Mouse (Mus musculus) heart, embryonic 11.5 days (tissue): ENCODE data around the gene Tlr2. TPM values are rescaled to one million over a fixed set of nuclear protein-coding genes. Genes with fewer than 3 reads are reported as not detected.

Experiments used
- ATAC-seq: fragments of 200-750 bp; cut with Nextera tagmentation; replicated peaks from 2 replicates; pipeline ENCODE4 v1.8.0; 2017; ENCODE audit warnings: moderate library complexity; ENCODE audit not compliant: insufficient number of reproducible peaks, low FRiP score, low TSS enrichment
- H3K27ac ChIP-seq: fragments of 300-500 bp; sonication (generic); 2 replicates; pipeline ENCODE4 v1.5.1; 2014; ENCODE audit warnings: mild to moderate bottlenecking, low read depth, low read length
- H3K27me3 ChIP-seq: fragments of 300-500 bp; sonication (generic); 2 replicates; pipeline ENCODE4 v1.6.1; 2014; ENCODE audit warnings: mild to moderate bottlenecking, low read length, mixed read lengths; ENCODE audit not compliant: control insufficient read depth, insufficient read depth
- H3K36me3 ChIP-seq: fragments of 300-500 bp; sonication (generic); 2 replicates; pipeline ENCODE4 v1.6.1; 2014; ENCODE audit warnings: mild to moderate bottlenecking, low read length, moderate library complexity, mixed read lengths; ENCODE audit not compliant: control insufficient read depth, insufficient read depth
- H3K4me1 ChIP-seq: fragments of 300-500 bp; sonication (generic); 2 replicates; pipeline ENCODE4 v1.6.1; 2014; ENCODE audit warnings: low read length; ENCODE audit not compliant: control insufficient read depth, insufficient read depth
- H3K4me2 ChIP-seq: fragments of 300-500 bp; sonication (generic); 2 replicates; pipeline ENCODE4 v1.6.1; 2014; ENCODE audit warnings: mild to moderate bottlenecking, moderate library complexity
- H3K4me3 ChIP-seq: fragments of 300-500 bp; sonication (generic); 2 replicates; pipeline ENCODE4 v1.5.1; 2014; ENCODE audit warnings: low read depth, low read length
- H3K9ac ChIP-seq: fragments of 300-500 bp; sonication (generic); 2 replicates; pipeline ENCODE4 v1.6.1; 2014; ENCODE audit warnings: mild to moderate bottlenecking, low read depth, low read length, moderate library complexity
- H3K9me3 ChIP-seq: fragments of 300-500 bp; sonication (generic); replicated peaks from 2 replicates; pipeline ENCODE4 v1.6.1; 2016; ENCODE audit warnings: low read length; ENCODE audit not compliant: control insufficient read depth
- WGBS: fragments of 180-500 bp; shearing (Covaris S2); extraction: QIAGEN DNeasy Blood & Tissue Kit; methylation state at CpG from one replicate; pipeline ENCODE4 v1.1.7; 2014; ENCODE audit not compliant: insufficient replicate concordance; 5-methylcytosine and 5-hydroxymethylcytosine counted together
- polyA plus RNA-seq: library from polyadenylated mRNA; unstranded; fragments of >200 nt; fragmentation: Nextera tagmentation; extraction: Ambion mirVana; gene quantifications from 2 replicates; pipeline ENCODE4 v1.2.1, GENCODE M21; 2014

Tlr2 gene
- polyA plus RNA-seq, 1 experiment from 2014 or later = 2.6 TPM

GRCm38 (mm10) chr3:83812863-83813262 lies 28.7 kb downstream of the Tlr2 start:
- no peak overlapping the region for H3K9ac ChIP-seq
- H3K4me3 ChIP-seq = no peak overlapping the region
- H3K9me3 ChIP-seq = no peaks in the 10 kb centered on the region
- H3K36me3 ChIP-seq = no peaks in the 10 kb centered on the region
- H3K4me1 ChIP-seq = no peaks in the 10 kb centered on the region
- ATAC-seq = no peak
- no peaks in the 10 kb centered on the region for H3K27me3 ChIP-seq
- no peak overlapping the region for H3K4me2 ChIP-seq
- no peak overlapping the region for H3K27ac ChIP-seq

GRCm38 (mm10) chr3:83811987-83812386 lies 29.6 kb downstream of the Tlr2 start:
- ATAC-seq = no peak
- no peaks in the 10 kb centered on the region for H3K36me3 ChIP-seq
- no peaks in the 10 kb centered on the region for H3K4me1 ChIP-seq
- no peaks in the 10 kb centered on the region for H3K27me3 ChIP-seq
- H3K27ac ChIP-seq = no peak overlapping the region
- H3K4me3 ChIP-seq = no peak overlapping the region
- H3K9ac ChIP-seq = no peak overlapping the region
- 84% methylated on average over 7 of the region's 7 CpGs for WGBS
- no peak overlapping the region for H3K4me2 ChIP-seq
- no peaks in the 10 kb centered on the region for H3K9me3 ChIP-seq

GRCm38 (mm10) chr3:83808483-83808882 lies 33.1 kb downstream of the Tlr2 start:
- ATAC-seq = no peak
- H3K27ac ChIP-seq = no peak overlapping the region
- WGBS = 82% methylated on average over 12 of the region's 12 CpGs

GRCm38 (mm10) chr3:83801649-83802155 lies 39.9 kb downstream of the Tlr2 start:
- Histone ChIP-seq H3K36me3 (no peaks in the 10 kb centered on the region), H3K9ac (no peak overlapping the region), H3K4me1 (no peaks in the 10 kb centered on the region), H3K27ac (no peak overlapping the region), H3K4me2 (no peak overlapping the region), H3K9me3 (no peaks in the 10 kb centered on the region), H3K27me3 (no peaks in the 10 kb centered on the region), H3K4me3 (no peak overlapping the region)
- ATAC-seq = no peak
- WGBS = 96% methylated on average over 4 of the region's 4 CpGs

More at GRCm38 (mm10) chr3:83808483-83808882, 33.1 kb downstream of the Tlr2 start:
- Histone ChIP-seq H3K9ac (no peak overlapping the region), H3K4me3 (no peak overlapping the region), H3K9me3 (no peaks in the 10 kb centered on the region), H3K36me3 (no peaks in the 10 kb centered on the region), H3K27me3 (no peaks in the 10 kb centered on the region), H3K4me1 (no peaks in the 10 kb centered on the region), H3K4me2 (no peak overlapping the region)

GRCm38 (mm10) chr3:83799486-83799885 lies 42.1 kb downstream of the Tlr2 start:
- H3K4me3 ChIP-seq = no peak overlapping the region
- H3K9me3 ChIP-seq = no peaks in the 10 kb centered on the region
- H3K4me2 ChIP-seq = no peak overlapping the region
- no peaks in the 10 kb centered on the region for H3K4me1 ChIP-seq
- H3K36me3 ChIP-seq = no peaks in the 10 kb centered on the region
- H3K27me3 ChIP-seq = no peaks in the 10 kb centered on the region
- no peak for ATAC-seq
- 84% methylated on average over 7 of the region's 7 CpGs for WGBS
- no peak overlapping the region for H3K27ac ChIP-seq
- H3K9ac ChIP-seq = no peak overlapping the region

GRCm38 (mm10) chr3:83797828-83798227 lies 43.7 kb downstream of the Tlr2 start:
- Histone ChIP-seq H3K27me3 (no peaks in the 10 kb centered on the region), H3K9me3 (no peaks in the 10 kb centered on the region), H3K4me3 (no peak overlapping the region), H3K4me2 (peak overlapping the region; percentile 27; the same call in 1 of the 2 replicates), H3K4me1 (no peaks in the 10 kb centered on the region), H3K27ac (no peak overlapping the region), H3K9ac (no peak overlapping the region), H3K36me3 (no peaks in the 10 kb centered on the region)
- WGBS = 4% methylated on average over 10 of the region's 10 CpGs
- ATAC-seq = no peak

GRCm38 (mm10) chr3:83797098-83797497 lies 44.5 kb downstream of the Tlr2 start:
- H3K9me3 ChIP-seq = no peaks in the 10 kb centered on the region
- no peaks in the 10 kb centered on the region for H3K27me3 ChIP-seq
- no peak overlapping the region for H3K4me2 ChIP-seq
- ATAC-seq = no peak
- no peak overlapping the region for H3K4me3 ChIP-seq
- no peaks in the 10 kb centered on the region for H3K4me1 ChIP-seq
- 74% methylated on average over 6 of the region's 6 CpGs for WGBS
- H3K36me3 ChIP-seq = no peaks in the 10 kb centered on the region
- no peak overlapping the region for H3K9ac ChIP-seq
- H3K27ac ChIP-seq = no peak overlapping the region

- Histone ChIP-seq H3K27ac (no peak overlapping the region), H3K9me3 (peaks cover 3% of the 10 kb centered on the region; the same call in 1 of the 2 replicates), H3K27me3 (peaks cover 9% of the 10 kb centered on the region), H3K4me3 (no peak overlapping the region), H3K4me1 (peaks cover 3% of the 10 kb centered on the region; the same call in 1 of the 2 replicates), H3K9ac (no peak overlapping the region), H3K4me2 (no peak overlapping the region), H3K36me3 (no peaks in the 10 kb centered on the region)
- 71% methylated on average over 3 of the region's 3 CpGs for WGBS
- ATAC-seq = no peak
Observed at GRCm38 (mm10) chr3:83791444-83791843, 50.1 kb downstream of the Tlr2 start.

GRCm38 (mm10) chr3:83789651-83790451 lies 51.7 kb downstream of the Tlr2 start:
- peak; percentile 49; the same call in 1 of the 2 replicates for ATAC-seq

More at GRCm38 (mm10) chr3:83789651-83790451, 51.7 kb downstream of the Tlr2 start:
- WGBS = 2% methylated on average over 44 of the region's 44 CpGs
- peaks cover 9% of the 10 kb centered on the region for H3K27me3 ChIP-seq
- peaks cover 3% of the 10 kb centered on the region; the same call in 1 of the 2 replicates for H3K9me3 ChIP-seq
- H3K4me1 ChIP-seq = peaks cover 3% of the 10 kb centered on the region
- H3K27ac ChIP-seq = no peak overlapping the region
- no peaks in the 10 kb centered on the region for H3K36me3 ChIP-seq
- peak overlapping the region; percentile 77 for H3K9ac ChIP-seq
- peak overlapping the region; percentile 69 for H3K4me3 ChIP-seq
- H3K4me2 ChIP-seq = peak overlapping the region; percentile 90
